Mouse (Mus musculus) limb, embryonic 12.5 days (tissue): ENCODE measurements around the gene Tatdn3. TPM values are rescaled to one million over a fixed set of nuclear protein-coding genes. Genes with fewer than 3 reads are reported as not detected.
A peak's percentile ranks its signal among the peaks of the same experiment; 100 is the strongest.

ENCODE experiments used
- ATAC-seq: fragments of 200-750 bp; cut with Nextera tagmentation; 2 replicates; pipeline ENCODE4 v1.8.0; 2017; ENCODE audit warnings: low read depth, moderate TSS enrichment; ENCODE audit not compliant: insufficient number of reproducible peaks, insufficient read depth, low FRiP score, low TSS enrichment
- H3K27ac ChIP-seq: fragments of 300-500 bp; sonication (generic); 2 replicates; pipeline ENCODE4 v1.5.1; 2016; ENCODE audit warnings: mild to moderate bottlenecking, moderate library complexity
- H3K27me3 ChIP-seq: fragments of 300-500 bp; sonication (generic); 2 replicates; pipeline ENCODE4 v1.6.1; 2016; ENCODE audit warnings: mild to moderate bottlenecking, moderate library complexity
- H3K36me3 ChIP-seq: fragments of 300-500 bp; sonication (generic); 2 replicates; pipeline ENCODE4 v1.6.1; 2016; ENCODE audit warnings: mild to moderate bottlenecking, moderate library complexity
- H3K4me1 ChIP-seq: fragments of 300-500 bp; sonication (generic); replicated peaks from 2 replicates; pipeline ENCODE4 v1.6.1; 2016
- H3K4me2 ChIP-seq: fragments of 300-500 bp; sonication (generic); 2 replicates; pipeline ENCODE4 v1.6.1; 2016; ENCODE audit warnings: mild to moderate bottlenecking, moderate library complexity
- H3K4me3 ChIP-seq: fragments of 300-500 bp; sonication (generic); replicated peaks from 2 replicates; pipeline ENCODE4 v1.5.1; 2016; ENCODE audit warnings: mild to moderate bottlenecking
- H3K9ac ChIP-seq: fragments of 300-500 bp; sonication (generic); replicated peaks from 2 replicates; pipeline ENCODE4 v1.6.1; 2016; ENCODE audit warnings: mild to moderate bottlenecking, moderate library complexity
- H3K9me3 ChIP-seq: fragments of 300-500 bp; sonication (generic); 2 replicates; pipeline ENCODE4 v1.6.1; 2016; ENCODE audit warnings: mild to moderate bottlenecking, moderate library complexity
- WGBS: fragments of 180-500 bp; shearing (Covaris S2); methylation state at CpG from one replicate; pipeline ENCODE4 v1.1.7; 2016; 5-methylcytosine and 5-hydroxymethylcytosine counted together
- polyA plus RNA-seq: library from polyadenylated mRNA; unstranded; fragments of >200 nt; fragmentation: Nextera tagmentation; extraction: Ambion mirVana; gene quantifications from 2 replicates; pipeline ENCODE4 v1.2.1, GENCODE M21; 2016

The Tatdn3 gene
- polyA plus RNA-seq, 1 experiment from 2014 or later, result 16.2 TPM

- Histone ChIP-seq H3K4me1 (peaks cover 22% of the 10 kb centered on the region), H3K27ac (no peak overlapping the region), H3K27me3 (peaks cover 27% of the 10 kb centered on the region), H3K4me2 (peak overlapping the region; percentile 97), H3K9ac (no peak overlapping the region; the same call in 1 of the 2 replicates), H3K9me3 (0 out of 2 replicates have a peak, but pooled peaks cover 4% of the 10 kb centered on the region), H3K4me3 (peak overlapping the region; percentile 62), H3K36me3 (no peaks in the 10 kb centered on the region)
- ATAC-seq, result no peak
- 55% methylated on average over 14 of the region's 14 CpGs for WGBS
Observed at GRCm38 (mm10) chr1:191096871-191097681, 34.3 kb upstream of the Tatdn3 start.

GRCm38 (mm10) chr1:191095019-191095418 lies 32.3 kb upstream of the Tatdn3 start:
- peaks cover 22% of the 10 kb centered on the region for H3K4me1 ChIP-seq
- peaks cover 24% of the 10 kb centered on the region for H3K27me3 ChIP-seq
- ATAC-seq, result no peak
- H3K9me3 ChIP-seq, result no peaks in the 10 kb centered on the region
- no peak overlapping the region for H3K27ac ChIP-seq
- no peak overlapping the region for H3K4me3 ChIP-seq
- H3K9ac ChIP-seq, result no peak overlapping the region
- H3K36me3 ChIP-seq, result no peaks in the 10 kb centered on the region
- 70% methylated on average over 9 of the region's 9 CpGs for WGBS
- H3K4me2 ChIP-seq, result no peak overlapping the region

GRCm38 (mm10) chr1:191093578-191093977 lies 30.8 kb upstream of the Tatdn3 start:
- H3K36me3 ChIP-seq, result no peaks in the 10 kb centered on the region
- 79% methylated on average over 5 of the region's 5 CpGs for WGBS

GRCm38 (mm10) chr1:191092050-191092449 lies 29.3 kb upstream of the Tatdn3 start:
- no peak overlapping the region for H3K27ac ChIP-seq
- H3K27me3 ChIP-seq, result peaks cover 3% of the 10 kb centered on the region
- ATAC-seq, result no peak
- H3K36me3 ChIP-seq, result no peaks in the 10 kb centered on the region
- WGBS, result 81% methylated on average over 8 of the region's 8 CpGs
- no peak overlapping the region for H3K4me3 ChIP-seq
- peaks cover 3% of the 10 kb centered on the region for H3K4me1 ChIP-seq
- no peaks in the 10 kb centered on the region for H3K9me3 ChIP-seq
- no peak overlapping the region for H3K4me2 ChIP-seq
- H3K9ac ChIP-seq, result no peak overlapping the region

More at GRCm38 (mm10) chr1:191093578-191093977, 30.8 kb upstream of the Tatdn3 start:
- ATAC-seq, result no peak
- Histone ChIP-seq H3K4me2 (no peak overlapping the region), H3K27ac (no peak overlapping the region), H3K27me3 (peaks cover 12% of the 10 kb centered on the region), H3K9ac (no peak overlapping the region), H3K4me1 (peaks cover 15% of the 10 kb centered on the region), H3K9me3 (no peaks in the 10 kb centered on the region), H3K4me3 (no peak overlapping the region)

GRCm38 (mm10) chr1:191089355-191089754 lies 26.6 kb upstream of the Tatdn3 start:
- H3K4me1 ChIP-seq, result no peaks in the 10 kb centered on the region
- no peak overlapping the region for H3K27ac ChIP-seq
- no peak for ATAC-seq
- peaks cover 16% of the 10 kb centered on the region for H3K36me3 ChIP-seq
- H3K4me2 ChIP-seq, result no peak overlapping the region
- H3K27me3 ChIP-seq, result no peaks in the 10 kb centered on the region
- H3K4me3 ChIP-seq, result no peak overlapping the region
- 79% methylated on average over 6 of the region's 6 CpGs for WGBS
- H3K9me3 ChIP-seq, result no peaks in the 10 kb centered on the region
- H3K9ac ChIP-seq, result no peak overlapping the region

GRCm38 (mm10) chr1:191087955-191088354 lies 25.2 kb upstream of the Tatdn3 start:
- no peak overlapping the region for H3K4me2 ChIP-seq
- no peaks in the 10 kb centered on the region for H3K27me3 ChIP-seq
- H3K9ac ChIP-seq, result no peak overlapping the region
- ATAC-seq, result no peak
- H3K4me3 ChIP-seq, result no peak overlapping the region
- no peak overlapping the region for H3K27ac ChIP-seq
- H3K9me3 ChIP-seq, result no peaks in the 10 kb centered on the region
- 80% methylated on average over 5 of the region's 5 CpGs for WGBS
- H3K4me1 ChIP-seq, result no peaks in the 10 kb centered on the region
- H3K36me3 ChIP-seq, result peaks cover 30% of the 10 kb centered on the region

GRCm38 (mm10) chr1:191086960-191087359 lies 24.2 kb upstream of the Tatdn3 start:
- Histone ChIP-seq H3K9ac (no peak overlapping the region), H3K4me3 (no peak overlapping the region), H3K4me1 (no peaks in the 10 kb centered on the region), H3K36me3 (peaks cover 39% of the 10 kb centered on the region), H3K9me3 (no peaks in the 10 kb centered on the region), H3K27me3 (no peaks in the 10 kb centered on the region), H3K4me2 (no peak overlapping the region), H3K27ac (no peak overlapping the region)
- 86% methylated on average over 8 of the region's 8 CpGs for WGBS
- no peak for ATAC-seq

- Histone ChIP-seq H3K9ac (no peak overlapping the region), H3K4me3 (no peak overlapping the region), H3K27me3 (no peaks in the 10 kb centered on the region), H3K4me2 (no peak overlapping the region), H3K36me3 (peaks cover 45% of the 10 kb centered on the region), H3K9me3 (no peaks in the 10 kb centered on the region), H3K4me1 (no peaks in the 10 kb centered on the region), H3K27ac (no peak overlapping the region)
- 89% methylated on average over 7 of the region's 7 CpGs for WGBS
- ATAC-seq, result no peak
Observed at GRCm38 (mm10) chr1:191086304-191086878, 23.7 kb upstream of the Tatdn3 start.

GRCm38 (mm10) chr1:191085597-191085996 lies 22.9 kb upstream of the Tatdn3 start:
- no peak overlapping the region for H3K4me3 ChIP-seq
- no peak for ATAC-seq
- no peak overlapping the region for H3K27ac ChIP-seq
- no peak overlapping the region for H3K9ac ChIP-seq
- no peaks in the 10 kb centered on the region for H3K4me1 ChIP-seq
- 78% methylated on average over 12 of the region's 12 CpGs for WGBS
- no peaks in the 10 kb centered on the region for H3K9me3 ChIP-seq
- H3K4me2 ChIP-seq, result no peak overlapping the region
- no peaks in the 10 kb centered on the region for H3K27me3 ChIP-seq
- H3K36me3 ChIP-seq, result peaks cover 51% of the 10 kb centered on the region

- ATAC-seq, result no peak
- H3K4me2 ChIP-seq, result no peak overlapping the region
- no peaks in the 10 kb centered on the region for H3K9me3 ChIP-seq
- H3K27ac ChIP-seq, result no peak overlapping the region
- no peak overlapping the region for H3K4me3 ChIP-seq
- no peaks in the 10 kb centered on the region for H3K27me3 ChIP-seq
- no peaks in the 10 kb centered on the region for H3K4me1 ChIP-seq
- peaks cover 56% of the 10 kb centered on the region for H3K36me3 ChIP-seq
- WGBS, result 74% methylated on average over 5 of the region's 5 CpGs
- H3K9ac ChIP-seq, result no peak overlapping the region
Observed at GRCm38 (mm10) chr1:191084951-191085559, 22.3 kb upstream of the Tatdn3 start.

- H3K9ac ChIP-seq, result no peak overlapping the region
- no peaks in the 10 kb centered on the region for H3K9me3 ChIP-seq
- H3K4me2 ChIP-seq, result no peak overlapping the region
- H3K27ac ChIP-seq, result no peak overlapping the region
- no peak overlapping the region for H3K4me3 ChIP-seq
- peaks cover 73% of the 10 kb centered on the region for H3K36me3 ChIP-seq
- no peak for ATAC-seq
- no peaks in the 10 kb centered on the region for H3K4me1 ChIP-seq
- 89% methylated on average over 8 of the region's 8 CpGs for WGBS
- no peaks in the 10 kb centered on the region for H3K27me3 ChIP-seq
Observed at GRCm38 (mm10) chr1:191083230-191083629, 20.5 kb upstream of the Tatdn3 start.
